Mouse (Mus musculus): Measurements from ENCODE around the gene Col6a3. TPM values are rescaled to one million over a fixed set of nuclear protein-coding genes. Genes with fewer than 3 reads are reported as not detected.

Col6a3 gene
- total RNA-seq, 2 experiments from 2014 or later, result not detected

DNA sequence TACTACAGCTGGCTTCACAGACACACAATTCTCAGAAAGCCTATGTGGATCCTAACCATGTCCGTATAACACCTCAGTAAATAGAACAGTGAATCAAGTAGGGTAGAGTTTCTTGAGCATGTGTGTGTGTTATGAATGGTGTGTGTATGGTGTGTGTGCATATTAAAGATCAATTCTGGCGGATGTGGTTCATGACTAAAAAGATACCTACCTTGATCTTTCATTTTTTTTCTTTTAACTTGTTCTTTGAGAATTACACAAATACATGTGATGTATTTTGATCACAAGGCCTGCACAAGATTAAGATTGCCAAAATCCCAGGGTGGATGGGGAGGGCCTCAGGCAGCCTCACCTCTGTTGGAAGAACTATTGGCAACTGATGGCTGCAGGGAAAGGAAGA, 104.9 kb downstream of the Col6a3 start:
- no peak for ATAC-seq (replicated peaks; ENCODE audit: poor library complexity)

DNA sequence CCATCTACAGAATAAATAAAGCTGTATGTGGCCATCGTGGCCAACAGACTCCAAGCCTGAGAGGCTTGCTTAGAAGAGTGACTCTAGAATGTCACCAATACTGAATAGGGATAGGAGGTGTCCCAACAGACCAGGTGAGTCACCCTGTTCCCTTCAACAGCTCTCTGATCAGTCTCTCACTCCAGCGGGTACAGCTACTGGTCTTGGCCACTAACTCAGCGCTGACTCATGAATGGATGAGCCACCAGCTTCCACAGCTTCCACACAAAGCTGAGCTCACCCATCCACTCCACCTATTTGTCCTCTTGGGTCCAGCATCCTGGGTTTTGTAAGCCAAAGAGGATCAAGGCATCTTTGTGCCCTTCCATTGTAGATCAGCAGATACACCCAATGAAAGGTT, 114.3 kb downstream of the Col6a3 start:
- no peak for ATAC-seq (replicated peaks; ENCODE audit: poor library complexity)

DNA sequence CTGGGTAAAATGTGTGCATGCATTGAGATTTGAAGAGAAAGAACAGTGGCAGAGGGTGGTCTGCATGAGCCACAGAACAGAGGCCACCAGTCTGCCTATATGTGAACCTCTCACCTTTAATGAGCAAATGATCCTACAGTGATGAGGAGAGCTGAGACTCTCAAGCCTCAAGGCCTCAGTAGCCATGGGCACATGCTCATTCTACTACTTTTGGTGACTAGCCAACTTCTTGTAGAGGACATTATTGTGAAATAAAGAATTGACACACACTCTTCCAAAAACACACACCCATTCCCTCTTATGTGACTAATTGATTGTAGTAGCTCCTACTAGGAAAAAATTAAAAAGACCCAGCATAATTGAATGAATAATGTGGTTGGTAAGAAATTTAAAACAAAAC, 120.0 kb downstream of the Col6a3 start:
- no peak for ATAC-seq (replicated peaks; ENCODE audit: poor library complexity)

DNA sequence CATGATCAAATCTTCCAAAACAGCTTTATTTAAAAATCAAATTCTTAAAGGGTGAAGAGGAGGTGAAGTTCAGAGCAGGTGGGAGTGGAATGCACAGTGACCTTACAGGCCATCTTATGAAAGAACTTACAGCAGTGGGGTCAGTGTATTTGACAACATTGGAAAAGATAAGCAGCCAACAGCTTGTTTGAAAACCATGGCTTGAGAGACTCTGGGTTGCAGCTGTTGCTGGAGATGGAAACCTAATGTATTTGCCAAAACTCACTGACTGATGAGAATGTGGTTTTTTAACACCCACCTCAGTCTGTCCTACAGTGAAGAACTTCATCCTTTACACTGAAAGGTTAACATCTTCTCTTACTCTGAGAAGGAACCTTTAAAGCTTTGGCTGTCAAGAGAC, 120.4 kb downstream of the Col6a3 start:
- no peak for ATAC-seq (replicated peaks; ENCODE audit: poor library complexity)

DNA sequence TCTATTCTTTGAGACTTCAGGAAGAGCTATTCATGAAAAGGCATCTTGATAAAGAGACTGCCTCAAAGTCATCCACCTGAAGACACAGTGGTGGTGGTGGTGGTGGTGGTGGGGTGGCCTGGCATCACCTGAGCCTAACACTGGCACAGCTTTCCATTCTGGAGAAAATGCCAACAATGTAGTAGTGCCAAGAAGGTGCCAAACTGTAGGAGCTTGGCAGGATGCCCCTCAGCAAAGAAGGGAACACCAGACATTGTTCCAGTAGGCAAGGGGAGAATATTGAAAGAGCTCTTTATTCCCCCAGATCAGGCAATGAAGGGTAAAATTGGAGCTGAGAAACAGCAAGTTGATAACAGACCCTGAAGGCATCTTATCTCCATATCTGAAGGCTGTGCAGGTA, 121.8 kb downstream of the Col6a3 start:
- no peak for ATAC-seq (replicated peaks; ENCODE audit: poor library complexity)

DNA sequence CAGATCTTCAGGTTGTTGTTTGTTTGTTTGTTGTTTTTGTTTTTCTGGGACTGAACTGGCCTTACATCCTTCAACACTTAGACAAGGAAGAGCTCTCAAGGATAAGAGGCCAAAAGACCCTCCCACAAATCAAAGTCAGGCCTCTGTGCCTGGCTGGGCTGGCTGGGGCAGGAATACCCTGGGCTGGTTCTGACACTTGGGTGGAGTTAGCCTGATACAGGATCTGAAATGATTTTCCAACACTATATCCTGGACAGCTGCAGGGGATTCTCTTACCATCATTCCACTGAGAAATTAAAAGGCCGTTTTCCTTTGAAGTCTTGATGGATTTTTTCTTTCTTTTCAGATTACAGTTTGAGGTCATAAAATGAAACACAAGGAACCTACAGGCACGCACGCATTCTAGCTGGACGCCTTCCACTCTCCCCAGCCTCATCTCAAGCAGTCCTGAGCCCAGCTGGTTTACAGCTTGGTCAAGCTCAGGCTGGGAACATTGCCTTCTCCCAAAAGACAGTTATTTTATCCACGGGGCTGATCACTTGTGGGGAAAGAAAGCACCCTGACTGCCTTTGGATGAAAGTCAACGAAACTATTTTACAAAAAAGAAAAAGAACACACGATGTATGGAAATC, 123.0 kb downstream of the Col6a3 start:
- no peak for ATAC-seq (replicated peaks; ENCODE audit: poor library complexity)

DNA sequence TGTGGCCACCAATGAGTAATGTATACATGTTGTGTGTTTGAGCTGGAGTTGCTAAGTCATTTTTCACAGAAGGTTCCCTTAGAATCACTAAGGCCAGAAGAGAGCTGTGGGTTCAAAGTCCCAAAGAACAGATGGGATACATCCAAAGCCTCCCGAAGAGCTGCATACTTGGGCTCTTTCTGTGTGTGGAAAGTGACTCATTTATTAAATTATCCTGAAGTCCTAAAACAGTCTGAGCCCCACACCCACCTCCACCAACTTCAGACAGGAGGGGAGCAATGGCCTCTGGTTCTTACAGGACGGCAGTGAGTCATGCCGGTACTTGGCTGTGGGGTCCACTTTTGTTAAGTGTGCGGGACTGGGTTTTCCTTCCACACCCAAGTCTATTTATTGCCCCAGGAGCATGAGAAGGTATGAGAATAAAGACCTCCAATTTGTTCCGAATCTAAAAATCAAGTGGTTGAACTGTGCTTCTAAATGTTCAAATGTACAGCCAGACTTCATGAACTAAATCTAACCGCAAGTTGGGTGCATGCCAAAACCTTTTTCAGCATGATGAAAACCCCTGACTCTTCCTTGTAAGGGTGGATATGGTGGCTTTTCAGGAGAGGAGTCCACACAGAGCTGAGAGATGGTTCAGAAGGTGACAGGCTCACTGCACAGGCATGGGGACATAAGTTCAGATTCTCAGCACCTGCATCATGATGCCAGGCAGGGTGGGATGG, 124.8 kb downstream of the Col6a3 start:
- ATAC-seq (replicated peaks; ENCODE audit: poor library complexity), result no peak

DNA sequence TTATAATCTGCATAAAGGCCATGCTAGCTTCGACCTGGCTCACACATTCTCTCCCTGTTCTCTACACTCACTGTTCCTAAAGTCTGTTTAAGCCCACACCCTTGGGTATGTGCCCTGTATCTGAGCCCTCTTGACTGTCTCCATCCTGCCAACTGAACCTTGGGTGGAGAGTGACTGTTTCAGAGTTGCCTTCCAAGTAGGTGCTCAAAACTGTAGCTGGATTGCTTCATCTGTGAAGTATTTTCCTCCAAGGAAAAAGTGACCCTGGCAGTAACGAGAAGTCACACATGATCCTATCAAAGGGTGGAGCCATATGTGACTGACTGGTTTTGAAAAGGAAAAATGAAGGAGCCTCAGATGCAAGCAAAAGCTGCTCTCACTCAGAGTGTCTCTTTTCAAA, 127.5 kb downstream of the Col6a3 start:
- no peak for ATAC-seq (replicated peaks; ENCODE audit: poor library complexity)

Other genes starting within 250 kb of the Col6a3 start
- 50.9 and 53.2 TPM in 2 replicates for gene Cops8, start 241.0 kb downstream of the Col6a3 start, total RNA-seq (2015)
- gene Cops8, start 241.0 kb downstream of the Col6a3 start, total RNA-seq (2017), result 60.4 and 86.6 TPM in 2 replicates
- gene Mlph, start 71.1 kb upstream of the Col6a3 start, total RNA-seq (2015), result 0.07 and 1.0 TPM in 2 replicates
- 0.27 and 0.42 TPM in 2 replicates for gene Mlph, start 71.1 kb upstream of the Col6a3 start, total RNA-seq (2017)
- not detected in 2 replicates for gene Prlh, start 109.1 kb upstream of the Col6a3 start, total RNA-seq (2015)
- not detected in 2 replicates for gene Prlh, start 109.1 kb upstream of the Col6a3 start, total RNA-seq (2017)
- 0.69 and 1.0 TPM in 2 replicates for gene Rab17, start 125.7 kb upstream of the Col6a3 start, total RNA-seq (2015)
- 2.3 and 3.0 TPM in 2 replicates for gene Rab17, start 125.7 kb upstream of the Col6a3 start, total RNA-seq (2017)
- gene Lrrfip1, start 154.8 kb upstream of the Col6a3 start, total RNA-seq (2015), result 70.8 and 70.9 TPM in 2 replicates
- gene Lrrfip1, start 154.8 kb upstream of the Col6a3 start, total RNA-seq (2017), result 121 and 127 TPM in 2 replicates